Mouse (Mus musculus) MEL (cell line): ENCODE results near the gene Wdr77.
"Not testable (repeated sequence)": the region's sequence is repeated elsewhere in the genome, so short reads cannot be mapped to it uniquely, and the experiment has no call there.

Experiments used
- CTCF ChIP-seq, 3 experiments: IDR thresholded peaks in 2 of 3; conservative IDR thresholded peaks in 1 of 3; 2 replicates each; pipeline ENCODE4 v1.5.1; 2011 to 2012; ENCODE audit warnings: low read length in 3 of 3, low read depth in 2 of 3, mild to moderate bottlenecking in 2 of 3, improper control_type of control experiment in 1 of 3, inconsistent platforms in 1 of 3, mixed read lengths in 1 of 3, moderate library complexity in 1 of 3; ENCODE audit not compliant: control insufficient read depth in 1 of 3, insufficient read depth in 1 of 3, poor library complexity in 1 of 3, severe bottlenecking in 1 of 3
- POLR2A ChIP-seq, 2 experiments: IDR thresholded peaks; 2 replicates each; pipeline ENCODE4 v1.6.1; 2011 to 2012; ENCODE audit warnings: low read length in 2 of 2, mild to moderate bottlenecking in 2 of 2, control low read depth in 1 of 2, improper control_type of control experiment in 1 of 2, low read depth in 1 of 2, moderate library complexity in 1 of 2; ENCODE audit not compliant: control insufficient read depth in 1 of 2, insufficient read depth in 1 of 2, poor library complexity in 1 of 2
- POLR2AphosphoS5 ChIP-seq: IDR thresholded peaks from 2 replicates; pipeline ENCODE4 v1.6.1; 2012; ENCODE audit warnings: low read depth, borderline replicate concordance, mild to moderate bottlenecking, inconsistent platforms, low read length, moderate library complexity, mixed read lengths
- RCOR1 ChIP-seq: IDR thresholded peaks from 2 replicates; pipeline ENCODE4 v1.6.1; 2012; ENCODE audit warnings: low read depth, mild to moderate bottlenecking, inconsistent platforms, low read length, improper control_type of control experiment
- ZNF384 ChIP-seq: IDR thresholded peaks from 2 replicates; pipeline ENCODE4 v1.6.1; 2012; ENCODE audit warnings: low read depth, mild to moderate bottlenecking, inconsistent platforms, low read length, improper control_type of control experiment

DNA sequence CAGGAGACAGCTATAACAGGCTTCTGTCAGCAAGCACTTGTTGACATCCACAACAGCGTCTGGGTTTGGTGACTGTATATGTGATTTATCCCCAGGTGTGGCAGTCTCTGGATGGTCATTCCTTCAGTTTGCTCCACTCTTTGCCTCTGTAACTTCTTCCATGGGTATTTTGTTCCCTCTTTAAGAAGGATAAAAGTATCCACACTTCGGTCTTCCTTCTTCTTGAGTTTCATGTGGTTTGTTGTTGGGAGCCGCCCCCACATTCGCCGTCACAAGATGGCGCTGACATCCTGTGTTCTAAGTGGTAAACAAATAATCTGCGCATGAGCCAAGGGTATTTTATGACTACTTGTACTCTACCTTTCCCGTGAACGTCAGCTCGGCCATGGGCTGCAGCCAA, 44.2 kb downstream of the Wdr77 start:
- not testable (repeated sequence) for TF ChIP-seq CTCF (IDR thresholded peaks at IDR 0.05 in 2 of 3, conservative IDR thresholded peaks at IDR 0.05 in 1 of 3; ENCODE audit: control insufficient read depth in 1 of 3, insufficient read depth in 1 of 3, low read depth in 2 of 3, low read length in 3 of 3, poor library complexity in 1 of 3, severe bottlenecking in 1 of 3); RCOR1; POLR2A (IDR thresholded peaks at IDR 0.05; ENCODE audit: control insufficient read depth in 1 of 2, insufficient read depth in 1 of 2, low read depth in 1 of 2, low read length in 2 of 2, poor library complexity in 1 of 2); ZNF384; POLR2AphosphoS5
